In the genomic region with DNA sequence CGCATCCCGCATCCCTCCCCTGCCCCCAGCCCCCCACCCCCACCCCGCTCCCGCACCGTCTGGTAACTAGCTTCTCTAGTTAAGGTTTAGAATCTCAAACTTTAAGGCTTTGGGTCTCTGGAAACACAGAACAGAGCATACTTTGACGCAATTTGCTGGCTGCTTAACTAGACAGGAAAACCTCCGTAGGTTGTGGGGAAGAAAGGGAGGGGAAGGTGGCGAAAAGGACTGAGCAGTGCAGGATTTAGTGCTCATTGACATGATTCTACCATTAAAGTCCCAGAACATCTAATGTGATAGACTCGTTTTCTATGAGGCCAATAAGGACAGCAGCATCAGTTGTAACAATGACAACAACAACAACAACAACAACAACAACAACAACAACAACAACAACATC, we compare ENCODE assay signal across 9 mouse cellular contexts. TPM values are rescaled to one million over a fixed set of nuclear protein-coding genes. Genes with fewer than 3 reads are reported as not detected.
DNase-seq lines count a peak whose midpoint lies in the region; ATAC-seq lines count a peak whose summit lies in the region.
"Had no signal": no experiment of that assay in that cellular context is flagged by ENCODE, and none has a peak within 500 bp of the region (broad histone marks: within the 10 kb centered on the region; RNA-seq: fewer than 3 reads in every experiment).

No protein-coding gene starts in this region.

- no peak for DNase-seq in heart, adult 18-20 months
- DNase-seq in embryo, embryonic 10.5 days (ENCODE audit: low spot score) = peak; percentile 26
- no peak for DNase-seq in hindbrain, embryonic 14.5 days (ENCODE audit: low spot score)
- DNase-seq in left cerebral cortex, postnatal 25 days (ENCODE audit: low spot score in 2 of 2) = no peak
- no peak for DNase-seq in thymus, adult 18-20 months
- no peak for DNase-seq in T-cell, adult 2 months (ENCODE audit: low spot score)
- DNase-seq: lung, postnatal 10 days had no signal

- H3K4me1 ChIP-seq in heart, embryonic 14.5 days (ENCODE audit: control insufficient read depth in 2 of 2, insufficient read depth in 2 of 2, low read length in 2 of 2) = peaks cover 0 to 5% of the 10 kb centered on the region in 2 experiments; a peak in 3 of 4 replicates
- H3K4me1 ChIP-seq in hindbrain, embryonic 14.5 days (replicated peaks; ENCODE audit: control insufficient read depth, insufficient read depth, low read length) = peaks cover 7% of the 10 kb centered on the region
- peaks cover 22% of the 10 kb centered on the region for H3K4me1 ChIP-seq in midbrain, embryonic 15.5 days

- WGBS in heart, embryonic 14.5 days = 4% methylated on average over 9 of the region's 9 CpGs
- WGBS in hindbrain, embryonic 14.5 days = 1% methylated on average over 9 of the region's 9 CpGs
- 0% methylated on average over 9 of the region's 9 CpGs for WGBS in midbrain, embryonic 15.5 days

- H3K9me3 ChIP-seq in heart, embryonic 14.5 days (ENCODE audit: control insufficient read depth, low read length) = no peaks in the 10 kb centered on the region
- no peaks in the 10 kb centered on the region for H3K9me3 ChIP-seq in hindbrain, embryonic 14.5 days (ENCODE audit: control insufficient read depth, low read length)
- H3K9me3 ChIP-seq in midbrain, embryonic 15.5 days = no peaks in the 10 kb centered on the region

- no peak overlapping the region for H3K27ac ChIP-seq in heart, embryonic 14.5 days (replicated peaks in 1 of 2; ENCODE audit: control insufficient read depth in 1 of 2, insufficient read depth in 1 of 2, low read depth in 2 of 2, low read length in 2 of 2)
- no peak overlapping the region for H3K27ac ChIP-seq in hindbrain, embryonic 14.5 days
- H3K27ac ChIP-seq in midbrain, embryonic 15.5 days = no peak overlapping the region

- peak overlapping the region; percentile 0; the same call in 1 of the 2 replicates for H3K9ac ChIP-seq in heart, embryonic 14.5 days (ENCODE audit: low read length)
- peak overlapping the region; percentile 46 for H3K9ac ChIP-seq in hindbrain, embryonic 14.5 days
- peak overlapping the region; percentile 43; the same call in 1 of the 2 replicates for H3K9ac ChIP-seq in midbrain, embryonic 15.5 days

- peak overlapping the region; percentile 88 for H3K4me2 ChIP-seq in heart, embryonic 14.5 days (ENCODE audit: low read length)
- peak overlapping the region; percentile 97 for H3K4me2 ChIP-seq in hindbrain, embryonic 14.5 days (replicated peaks)
- H3K4me2 ChIP-seq in midbrain, embryonic 15.5 days = peak overlapping the region; percentile 83

- no peak for ATAC-seq in heart, embryonic 14.5 days (ENCODE audit: insufficient number of reproducible peaks, insufficient read depth, low FRiP score, low read depth)
- ATAC-seq in hindbrain, embryonic 14.5 days (ENCODE audit: low FRiP score) = peak; percentile 44
- ATAC-seq in midbrain, embryonic 15.5 days (replicated peaks) = peak; percentile 48

- peaks cover 22% of the 10 kb centered on the region; the same call in 1 of the 2 replicates for H3K27me3 ChIP-seq in heart, embryonic 14.5 days (ENCODE audit: control insufficient read depth, insufficient read depth, low read length)
- H3K27me3 ChIP-seq in hindbrain, embryonic 14.5 days (ENCODE audit: control insufficient read depth, insufficient read depth, low read length) = no peaks in the 10 kb centered on the region
- H3K27me3 ChIP-seq in midbrain, embryonic 15.5 days (replicated peaks) = no peaks in the 10 kb centered on the region

- intact Hi-C loops in left cerebral cortex, postnatal 25 days (cut with DNase I) = loop anchor here (5.0 kb wide), 7 partner anchors 72 to 1008 kb away; no protein-coding TSS in a partner anchor

- no peaks in the 10 kb centered on the region for H3K36me3 ChIP-seq in heart, embryonic 14.5 days (ENCODE audit: control insufficient read depth, insufficient read depth, low read length)
- no peaks in the 10 kb centered on the region for H3K36me3 ChIP-seq in hindbrain, embryonic 14.5 days (replicated peaks; ENCODE audit: control insufficient read depth, insufficient read depth)
- no peaks in the 10 kb centered on the region for H3K36me3 ChIP-seq in midbrain, embryonic 15.5 days (replicated peaks)

- H3K4me3 ChIP-seq in heart, embryonic 14.5 days (ENCODE audit: control insufficient read depth in 1 of 2, insufficient read depth in 1 of 2, low read depth in 1 of 2, low read length in 2 of 2) = peak overlapping the region in 1 of 2 experiments; percentile 50; a peak in 3 of 4 replicates
- peak overlapping the region; percentile 51 for H3K4me3 ChIP-seq in hindbrain, embryonic 14.5 days (replicated peaks; ENCODE audit: low read length)
- H3K4me3 ChIP-seq in midbrain, embryonic 15.5 days = peak overlapping the region; percentile 51

RNA-seq across cellular contexts. Expression of a gene that starts 1.2 kb away (rescaled TPM):
- polyA plus RNA-seq in heart, embryonic 14.5 days (2014; fragmentation: Nextera tagmentation; extraction: Ambion mirVana) = 1.0 and 1.5 TPM in 2 replicates
- total RNA-seq in heart, adult 18-20 months (2021) = under 1 TPM; 0.62 to 0.82 TPM
- 3.8 and 6.6 TPM in 2 replicates for polyA plus RNA-seq in hindbrain, embryonic 14.5 days (2014; fragmentation: Nextera tagmentation; extraction: Ambion mirVana)
- 6.1 and 7.1 TPM in 2 replicates for polyA plus RNA-seq in midbrain, embryonic 15.5 days (2015; fragmentation: Nextera tagmentation; extraction: Ambion mirVana)
- total RNA-seq in left cerebral cortex, postnatal 25 days (2021) = 10 to 100 TPM; 27.9 to 34.4 TPM
